Mouse (Mus musculus) thymus, postnatal 36 days (tissue): ENCODE results near the gene Erich6b.
A peak's percentile ranks its signal among the peaks of the same experiment; 100 is the strongest.

ENCODE experiments used
- DNase-seq, 2 experiments: peaks; one replicate each; pipeline ENCODE4 v3.0.0; 2022; ENCODE audit warnings: mixed read lengths in 2 of 2

Erich6b gene

GRCm38 (mm10) chr14:75642080-75642479 lies at the start of gene Erich6b:
Gene Erich6b (plus strand): TSS chr14:75642259.
- DNase-seq = no peak

GRCm38 (mm10) chr14:75592978-75593377 lies 49.1 kb upstream of the Erich6b start, which contains the start of gene Spert:
Gene Spert (minus strand): TSS chr14:75593116.
- no peak for DNase-seq

GRCm38 (mm10) chr14:75609176-75609575 lies 32.9 kb upstream of the Erich6b start:
- DNase-seq = no peak

GRCm38 (mm10) chr14:75616375-75616774 lies 25.7 kb upstream of the Erich6b start:
- no peak for DNase-seq

GRCm38 (mm10) chr14:75622984-75623383 lies 19.1 kb upstream of the Erich6b start:
- DNase-seq = no peak

GRCm38 (mm10) chr14:75628870-75629269 lies 13.2 kb upstream of the Erich6b start:
- DNase-seq = no peak

GRCm38 (mm10) chr14:75635350-75635749 lies 6.7 kb upstream of the Erich6b start:
- DNase-seq = no peak

- DNase-seq = no peak
These were observed 6.0 kb upstream of the Erich6b start for GRCm38 (mm10) chr14:75636107-75636506.

- no peak for DNase-seq
These were observed 4.4 kb upstream of the Erich6b start for GRCm38 (mm10) chr14:75637641-75638040.

- peak in 1 of 2 experiments; percentile 2 for DNase-seq
These were observed 1.2 kb upstream of the Erich6b start for GRCm38 (mm10) chr14:75640846-75641245.

GRCm38 (mm10) chr14:75641369-75641768 lies 690 bp upstream of the Erich6b start:
- DNase-seq = no peak

- no peak for DNase-seq
These were observed 3.4 kb downstream of the Erich6b start for GRCm38 (mm10) chr14:75645461-75645860.

- DNase-seq = no peak
These were observed 4.0 kb downstream of the Erich6b start for GRCm38 (mm10) chr14:75646060-75646459.

GRCm38 (mm10) chr14:75646968-75647829 lies 5.1 kb downstream of the Erich6b start:
- DNase-seq = no peak

GRCm38 (mm10) chr14:75660936-75661335 lies 18.9 kb downstream of the Erich6b start:
- no peak for DNase-seq

GRCm38 (mm10) chr14:75661548-75661947 lies 19.5 kb downstream of the Erich6b start:
- no peak for DNase-seq

GRCm38 (mm10) chr14:75665430-75666180 lies 23.5 kb downstream of the Erich6b start:
- no peak for DNase-seq

GRCm38 (mm10) chr14:75669085-75669645 lies 27.1 kb downstream of the Erich6b start:
- DNase-seq = no peak

GRCm38 (mm10) chr14:75676316-75676715 lies 34.3 kb downstream of the Erich6b start:
- no peak for DNase-seq

GRCm38 (mm10) chr14:75690428-75690827 lies 48.4 kb downstream of the Erich6b start:
- no peak for DNase-seq

GRCm38 (mm10) chr14:75696096-75696495 lies 54.0 kb downstream of the Erich6b start:
- DNase-seq = no peak

- no peak for DNase-seq
These were observed 55.9 kb downstream of the Erich6b start for GRCm38 (mm10) chr14:75697928-75698327.

GRCm38 (mm10) chr14:75706647-75707046 lies 64.6 kb downstream of the Erich6b start:
- no peak for DNase-seq
